In the genomic region with DNA sequence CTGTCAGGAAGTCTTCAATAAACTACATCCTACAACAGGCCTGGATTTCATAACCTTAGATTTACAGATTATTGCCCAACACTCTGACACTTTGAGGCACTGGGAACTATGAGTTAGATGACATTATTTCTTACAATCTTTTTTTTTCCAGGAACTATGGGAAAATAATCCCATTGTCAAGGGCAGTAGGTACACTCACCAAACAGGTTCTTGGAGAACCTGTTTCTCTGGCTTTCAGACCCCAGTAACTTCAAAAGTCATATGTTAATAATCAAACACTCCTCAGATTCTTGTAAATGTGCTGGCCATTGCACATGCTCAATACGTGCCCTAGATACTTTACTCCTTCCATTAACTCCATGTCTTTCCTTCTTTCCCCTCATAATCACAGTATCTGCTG, we compare ENCODE assay signal across 19 mouse cellular contexts.
DNase-seq lines count a peak whose midpoint lies in the region; ATAC-seq and TF ChIP-seq lines count a peak whose summit lies in the region.
"Had no signal": no experiment of that assay in that cellular context is flagged by ENCODE, and none has a peak within 500 bp of the region (broad histone marks: within the 10 kb centered on the region; RNA-seq: fewer than 3 reads in every experiment).

No protein-coding gene starts in this region.

- no peak overlapping the region for H3K4me3 ChIP-seq in intestine, embryonic 14.5 days (ENCODE audit: low read depth, low read length)
- no peak overlapping the region for H3K4me3 ChIP-seq in intestine, postnatal 0 days (ENCODE audit: low read depth, low read length)
- H3K4me3 ChIP-seq in lung, postnatal 0 days (ENCODE audit: low read depth, low read length): no peak overlapping the region
- no peak overlapping the region for H3K4me3 ChIP-seq in kidney, postnatal 0 days (replicated peaks; ENCODE audit: low read depth, low read length)
- no peak overlapping the region for H3K4me3 ChIP-seq in stomach, postnatal 0 days (ENCODE audit: low read depth, low read length)
- H3K4me3 ChIP-seq: forebrain, embryonic 12.5 days; heart, embryonic 15.5 days; limb, embryonic 12.5 days; liver, embryonic 12.5 days; midbrain, embryonic 10.5 days had no signal

- no peak overlapping the region for H3K27ac ChIP-seq in intestine, embryonic 14.5 days (ENCODE audit: low read depth)
- no peak overlapping the region for H3K27ac ChIP-seq in intestine, postnatal 0 days (ENCODE audit: low read depth, low read length)
- no peak overlapping the region for H3K27ac ChIP-seq in lung, postnatal 0 days (ENCODE audit: low read length)
- H3K27ac ChIP-seq in kidney, postnatal 0 days: peak overlapping the region; percentile 37; the same call in 1 of the 2 replicates
- no peak overlapping the region for H3K27ac ChIP-seq in stomach, postnatal 0 days (replicated peaks)
- H3K27ac ChIP-seq: forebrain, embryonic 12.5 days; heart, embryonic 15.5 days; hindbrain, postnatal 0 days; limb, embryonic 12.5 days; liver, embryonic 12.5 days; macrophage; midbrain, embryonic 10.5 days had no signal

- no peak overlapping the region for H3K9ac ChIP-seq in intestine, embryonic 14.5 days (ENCODE audit: low read length)
- H3K9ac ChIP-seq in intestine, postnatal 0 days (ENCODE audit: low read depth, low read length): no peak overlapping the region
- H3K9ac ChIP-seq in lung, postnatal 0 days (replicated peaks; ENCODE audit: low read depth): no peak overlapping the region
- no peak overlapping the region for H3K9ac ChIP-seq in kidney, postnatal 0 days (ENCODE audit: low read depth, low read length)
- H3K9ac ChIP-seq in stomach, postnatal 0 days (ENCODE audit: low read length): no peak overlapping the region
- H3K9ac ChIP-seq: forebrain, embryonic 12.5 days; heart, embryonic 15.5 days; limb, embryonic 12.5 days; liver, embryonic 12.5 days had no signal

- TF ChIP-seq EP300 in lung, postnatal 0 days (IDR thresholded peaks at IDR 0.05): peak; percentile 66
- no peak for TF ChIP-seq EP300 in stomach, postnatal 0 days (optimal IDR thresholded peaks at IDR 0.05)

- no peak for TF ChIP-seq CTCF in intestine, postnatal 0 days (IDR thresholded peaks at IDR 0.05; ENCODE audit: low read depth)
- TF ChIP-seq CTCF in lung, postnatal 0 days (IDR thresholded peaks at IDR 0.05): no peak
- no peak for TF ChIP-seq CTCF in kidney, postnatal 0 days (IDR thresholded peaks at IDR 0.05; ENCODE audit: low read depth)
- TF ChIP-seq CTCF in stomach, postnatal 0 days (IDR thresholded peaks at IDR 0.05; ENCODE audit: low read depth): no peak

- no peaks in the 10 kb centered on the region for H3K9me3 ChIP-seq in intestine, embryonic 14.5 days (ENCODE audit: control insufficient read depth, low read length)
- no peaks in the 10 kb centered on the region for H3K9me3 ChIP-seq in intestine, postnatal 0 days (ENCODE audit: control insufficient read depth)
- H3K9me3 ChIP-seq in lung, postnatal 0 days (ENCODE audit: low read length): no peaks in the 10 kb centered on the region
- H3K9me3 ChIP-seq in kidney, postnatal 0 days (replicated peaks; ENCODE audit: low read length): no peaks in the 10 kb centered on the region
- no peaks in the 10 kb centered on the region for H3K9me3 ChIP-seq in stomach, postnatal 0 days (ENCODE audit: control insufficient read depth, low read length)
- H3K9me3 ChIP-seq: forebrain, embryonic 12.5 days; heart, embryonic 15.5 days; limb, embryonic 12.5 days; liver, embryonic 12.5 days; midbrain, embryonic 10.5 days had no signal

- no peaks in the 10 kb centered on the region for H3K27me3 ChIP-seq in intestine, embryonic 14.5 days (replicated peaks; ENCODE audit: control insufficient read depth, insufficient read depth, low read length)
- no peaks in the 10 kb centered on the region for H3K27me3 ChIP-seq in intestine, postnatal 0 days (replicated peaks; ENCODE audit: control insufficient read depth, insufficient read depth, low read length)
- H3K27me3 ChIP-seq in lung, postnatal 0 days (replicated peaks; ENCODE audit: insufficient read depth, low read length): no peaks in the 10 kb centered on the region
- H3K27me3 ChIP-seq in kidney, postnatal 0 days (ENCODE audit: insufficient read depth, low read length): no peaks in the 10 kb centered on the region
- no peaks in the 10 kb centered on the region for H3K27me3 ChIP-seq in stomach, postnatal 0 days (ENCODE audit: control insufficient read depth, insufficient read depth, low read length)
- H3K27me3 ChIP-seq: forebrain, embryonic 12.5 days; heart, embryonic 15.5 days; limb, embryonic 12.5 days; liver, embryonic 12.5 days had no signal

- H3K4me2 ChIP-seq in intestine, embryonic 14.5 days (ENCODE audit: low read length): no peak overlapping the region
- H3K4me2 ChIP-seq in intestine, postnatal 0 days (replicated peaks; ENCODE audit: low read depth): no peak overlapping the region
- H3K4me2 ChIP-seq in lung, postnatal 0 days (replicated peaks; ENCODE audit: low read depth, low read length): no peak overlapping the region
- H3K4me2 ChIP-seq in kidney, postnatal 0 days (ENCODE audit: low read length): no peak overlapping the region
- no peak overlapping the region for H3K4me2 ChIP-seq in stomach, postnatal 0 days (replicated peaks; ENCODE audit: low read depth)
- H3K4me2 ChIP-seq: forebrain, embryonic 12.5 days; heart, embryonic 15.5 days; limb, embryonic 12.5 days; liver, embryonic 12.5 days had no signal

- no peaks in the 10 kb centered on the region for H3K4me1 ChIP-seq in intestine, embryonic 14.5 days (replicated peaks; ENCODE audit: control insufficient read depth, insufficient read depth, low read length)
- no peaks in the 10 kb centered on the region for H3K4me1 ChIP-seq in intestine, postnatal 0 days (replicated peaks; ENCODE audit: control insufficient read depth, insufficient read depth, low read length)
- H3K4me1 ChIP-seq in lung, postnatal 0 days (ENCODE audit: insufficient read depth, low read depth, low read length): no peaks in the 10 kb centered on the region
- no peaks in the 10 kb centered on the region for H3K4me1 ChIP-seq in kidney, postnatal 0 days (replicated peaks; ENCODE audit: insufficient read depth, low read length)
- no peaks in the 10 kb centered on the region for H3K4me1 ChIP-seq in stomach, postnatal 0 days (replicated peaks; ENCODE audit: control insufficient read depth, insufficient read depth)
- H3K4me1 ChIP-seq: forebrain, embryonic 12.5 days; heart, embryonic 15.5 days; limb, embryonic 12.5 days; liver, embryonic 12.5 days; midbrain, embryonic 10.5 days had no signal

- WGBS in intestine, embryonic 14.5 days: 69% methylated on average over 1 of the region's 1 CpGs
- 36% methylated on average over 1 of the region's 1 CpGs for WGBS in intestine, postnatal 0 days
- 61% methylated on average over 1 of the region's 1 CpGs for WGBS in lung, postnatal 0 days
- 73% methylated on average over 1 of the region's 1 CpGs for WGBS in kidney, postnatal 0 days
- 69% methylated on average over 1 of the region's 1 CpGs for WGBS in stomach, postnatal 0 days

- no peak for DNase-seq in intestine, embryonic 14.5 days (ENCODE audit: low spot score)
- DNase-seq in lung, postnatal 0 days (ENCODE audit: low spot score): peak; percentile 70
- DNase-seq in lung, postnatal 10 days: no peak
- DNase-seq in kidney, postnatal 0 days (ENCODE audit: low spot score): peak; percentile 16
- peak; percentile 16 for DNase-seq in stomach, postnatal 0 days (ENCODE audit: low spot score)
- no peak for DNase-seq in gastrocnemius, postnatal 25 days
- no peak for DNase-seq in neural tube, embryonic 10.5 days (ENCODE audit: extremely low spot score, low spot score)
- DNase-seq: cerebellum, adult 18-20 months; cerebellum, postnatal 36 days; heart, postnatal 4 days; thymus, adult 18-20 months had no signal

- H3K36me3 ChIP-seq in intestine, embryonic 14.5 days (ENCODE audit: control insufficient read depth, insufficient read depth, low read length): no peaks in the 10 kb centered on the region
- H3K36me3 ChIP-seq in intestine, postnatal 0 days (ENCODE audit: control insufficient read depth, insufficient read depth): no peaks in the 10 kb centered on the region
- no peaks in the 10 kb centered on the region for H3K36me3 ChIP-seq in lung, postnatal 0 days (ENCODE audit: insufficient read depth, low read length)
- no peaks in the 10 kb centered on the region for H3K36me3 ChIP-seq in kidney, postnatal 0 days (ENCODE audit: insufficient read depth, low read length)
- H3K36me3 ChIP-seq in stomach, postnatal 0 days (ENCODE audit: control insufficient read depth, insufficient read depth, low read length): no peaks in the 10 kb centered on the region
- H3K36me3 ChIP-seq: forebrain, embryonic 12.5 days; heart, embryonic 15.5 days; limb, embryonic 12.5 days; liver, embryonic 12.5 days; midbrain, embryonic 10.5 days had no signal

- peak; percentile 68 for ATAC-seq in intestine, embryonic 14.5 days (replicated peaks; ENCODE audit: low FRiP score, low TSS enrichment, low read depth)
- ATAC-seq in intestine, postnatal 0 days: no peak
- ATAC-seq in lung, postnatal 0 days: peak; percentile 78
- no peak; the same call in 1 of the 2 replicates for ATAC-seq in kidney, postnatal 0 days (replicated peaks; ENCODE audit: low FRiP score, low read depth)
- peak; percentile 51 for ATAC-seq in stomach, postnatal 0 days (ENCODE audit: low FRiP score, low TSS enrichment)
- ATAC-seq: hindbrain, postnatal 0 days; liver, embryonic 12.5 days had no signal

Comparison
In these comparisons a context has a peak if more than half of its experiments do, and no peak if none do; other contexts are left out.
1. ATAC-seq: peak in intestine, embryonic 14.5 days (single experiment), lung, postnatal 0 days (single experiment) and stomach, postnatal 0 days (single experiment); none in intestine, postnatal 0 days (single experiment) and kidney, postnatal 0 days (single experiment).
2. DNase-seq: peak in lung, postnatal 0 days (single experiment), kidney, postnatal 0 days (single experiment) and stomach, postnatal 0 days (single experiment); none in intestine, embryonic 14.5 days (single experiment), lung, postnatal 10 days (single experiment), gastrocnemius, postnatal 25 days (single experiment) and neural tube, embryonic 10.5 days (single experiment).